Mouse (Mus musculus) mouse embryonic stem cell (cell line): ENCODE measurements around the gene Pcolce2.
"Not testable (repeated sequence)": the region's sequence is repeated elsewhere in the genome, so short reads cannot be mapped to it uniquely, and the experiment has no call there.

Experiments
- in situ Hi-C, 2 experiments: fragments of 300-500 bp; cut with MboI; formaldehyde crosslinking; loops; 1 replicate in 1 of 2; 3 replicates in 1 of 2; pipeline ENCODE4 v1.14.3; 2019 to 2020; ENCODE audit warnings: low sequenced_read_pairs in 2 of 2, low pct_unique_long_range_greater_than_20kb in 1 of 2, mixed read lengths in 1 of 2; ENCODE audit not compliant: unreplicated experiment in 1 of 2

Pcolce2 gene

DNA sequence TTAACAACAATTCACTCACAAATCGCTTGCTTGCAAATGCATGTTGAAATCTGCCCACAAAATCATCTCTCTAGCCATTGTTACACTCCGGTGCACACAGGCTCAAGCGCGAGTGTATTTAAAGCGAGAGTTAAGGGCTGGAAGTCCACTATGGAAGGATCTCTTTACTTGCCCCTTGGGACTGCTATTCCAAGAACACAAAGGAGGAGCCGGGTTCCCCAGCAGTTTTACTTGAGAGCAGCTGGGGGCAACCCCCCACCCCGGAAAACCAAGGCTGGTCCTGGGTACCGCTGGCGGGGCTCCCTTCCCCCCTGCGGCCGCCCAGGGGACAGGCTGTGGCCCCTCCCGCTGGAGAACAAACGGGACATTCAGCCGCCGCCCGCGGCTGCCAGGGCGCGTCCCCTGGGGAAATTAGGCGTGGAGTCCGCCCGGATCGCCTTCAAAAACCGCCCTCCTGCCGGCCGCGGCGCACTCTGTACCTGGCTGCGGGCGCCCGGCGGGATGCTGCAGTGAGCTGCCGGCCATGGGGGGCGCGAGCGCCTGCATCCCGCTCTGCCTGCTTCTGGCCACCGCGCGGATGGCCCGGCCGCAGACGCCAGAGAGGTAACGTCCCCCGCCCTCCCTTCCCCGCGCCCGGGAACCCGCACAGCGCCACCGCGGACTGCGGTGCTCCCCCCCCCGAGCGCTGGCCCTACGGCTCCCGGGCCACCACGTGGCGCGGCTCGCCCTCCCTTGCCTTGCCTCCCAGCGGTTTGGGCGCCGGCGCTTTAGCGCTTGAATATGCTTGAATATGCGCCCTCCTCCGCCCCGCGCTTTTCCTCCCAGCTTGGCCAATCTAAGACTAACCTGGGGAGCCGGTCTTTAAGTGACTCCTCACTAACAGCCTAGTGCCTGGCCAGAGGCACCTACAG lies at the start of gene Pcolce2:
Pcolce2 (plus strand) TSS at position 331 of the 911 bp plus-strand sequence.
- in situ Hi-C loops, result no loop called here

DNA sequence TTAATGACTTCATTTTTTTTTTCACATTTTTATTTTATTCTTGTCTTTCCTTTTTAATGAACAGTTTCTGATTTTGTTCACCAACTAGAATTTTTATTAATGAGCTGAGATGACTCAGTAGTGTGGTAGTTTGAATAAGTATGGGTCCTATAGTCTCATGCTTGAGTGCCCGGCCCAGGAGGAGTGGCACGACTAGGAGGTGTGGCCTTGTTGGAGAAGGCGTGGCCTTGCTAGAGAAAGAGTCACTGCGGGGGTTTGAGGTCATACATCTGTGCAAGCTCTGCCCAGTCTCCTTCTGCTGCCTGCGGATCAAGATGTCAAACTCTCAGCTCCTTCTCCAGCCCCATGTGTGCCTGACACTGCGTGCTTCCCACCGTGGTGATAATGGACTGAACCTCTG lies 49.3 kb upstream of the Pcolce2 start:
- in situ Hi-C loops, result no loop called here

DNA sequence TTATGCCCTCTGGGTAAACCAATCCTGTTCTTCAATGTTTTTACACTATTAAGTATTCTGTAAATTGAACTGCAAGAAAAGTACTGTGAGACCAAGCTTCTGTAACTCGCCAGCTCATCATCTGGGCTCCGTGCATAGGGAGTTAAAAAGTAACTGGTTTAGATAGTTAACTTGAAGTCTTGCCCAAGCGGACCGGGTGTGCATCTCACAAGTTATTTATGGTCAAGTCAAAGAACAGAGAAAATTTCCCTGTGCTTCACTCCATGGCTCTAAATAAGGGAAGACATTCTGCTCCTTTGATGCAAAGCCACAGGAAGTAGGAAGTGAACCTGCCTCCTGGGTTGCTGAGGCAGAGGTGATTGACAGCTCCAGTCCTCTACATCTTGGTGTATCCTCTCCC lies 43.1 kb upstream of the Pcolce2 start:
- in situ Hi-C loops, result no loop called here

GRCm38 (mm10) chr9:95597466-95598178 lies 39.8 kb upstream of the Pcolce2 start:
- in situ Hi-C loops, result no loop called here

DNA sequence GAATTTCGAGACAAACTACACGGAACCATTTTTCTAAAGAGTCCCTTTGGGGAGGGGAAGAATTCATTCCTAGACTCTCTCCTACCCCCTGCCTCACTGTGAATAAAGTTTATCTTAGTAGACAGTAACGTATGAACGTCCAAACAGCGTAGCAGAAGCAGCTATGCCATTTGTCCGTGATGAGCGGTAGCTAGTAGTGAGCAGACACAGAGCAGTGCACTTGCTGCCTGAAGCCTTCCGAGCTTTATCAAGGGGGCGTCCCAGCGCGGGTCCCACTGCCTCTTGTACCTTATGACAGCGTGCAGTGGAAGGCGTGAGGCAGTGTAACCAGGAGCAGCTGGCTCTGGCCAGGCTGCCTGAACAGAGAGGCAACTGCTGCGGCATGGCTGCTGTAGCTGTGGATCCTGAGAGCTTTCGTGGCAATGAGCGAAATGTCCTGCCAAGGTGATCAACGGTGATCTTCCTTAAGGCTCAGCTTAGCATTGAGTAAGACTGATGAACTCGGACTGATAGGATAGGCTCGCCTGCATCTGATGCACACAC lies 39.2 kb upstream of the Pcolce2 start:
- in situ Hi-C loops, result no loop called here

GRCm38 (mm10) chr9:95599399-95599798 lies 38.0 kb upstream of the Pcolce2 start:
- in situ Hi-C loops, result no loop called here

- in situ Hi-C loops, result no loop called here
Observed at GRCm38 (mm10) chr9:95602849-95603248, 34.6 kb upstream of the Pcolce2 start.

DNA sequence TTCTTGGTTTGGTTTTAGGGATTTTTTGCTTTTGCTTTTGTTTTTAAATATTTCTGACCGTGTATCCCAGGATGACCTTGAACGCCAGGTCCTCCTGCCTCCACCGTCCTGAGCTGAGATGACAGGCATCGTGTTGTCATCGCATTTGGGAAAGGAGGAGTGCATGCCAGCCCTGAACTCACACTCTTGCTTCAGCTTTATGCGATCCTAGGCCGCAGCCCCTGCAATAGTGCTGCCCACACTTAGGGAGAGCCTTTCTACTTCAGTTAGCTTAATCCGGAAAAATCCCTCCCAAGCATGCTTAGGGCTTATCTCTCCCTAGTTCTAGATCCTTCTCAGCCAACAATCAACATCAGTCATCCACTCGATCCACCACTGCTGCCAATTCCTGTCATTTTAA lies 34.1 kb upstream of the Pcolce2 start:
- in situ Hi-C loops, result no loop called here

DNA sequence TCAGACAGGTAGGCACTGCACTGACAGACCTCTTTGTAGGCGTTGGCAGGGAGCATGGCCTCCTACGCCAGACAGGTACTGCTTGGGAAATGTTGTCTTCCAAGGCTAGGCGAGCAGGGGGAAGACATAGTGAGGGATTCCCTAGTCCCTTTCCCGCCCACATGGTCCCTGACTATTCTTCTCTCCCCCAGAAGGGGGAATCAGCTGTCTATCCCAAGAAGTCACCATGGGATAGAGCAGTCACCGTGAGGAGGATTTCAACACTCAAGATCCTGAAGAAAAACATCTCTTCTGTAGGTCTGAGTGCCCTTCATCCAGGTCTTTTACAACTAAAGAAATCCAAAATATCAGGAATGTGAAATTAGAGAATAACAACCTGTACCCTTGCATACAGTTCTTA lies 30.2 kb upstream of the Pcolce2 start:
- in situ Hi-C loops, result no loop called here

GRCm38 (mm10) chr9:95612246-95612768 lies 25.1 kb upstream of the Pcolce2 start:
- in situ Hi-C loops, result no loop called here

DNA sequence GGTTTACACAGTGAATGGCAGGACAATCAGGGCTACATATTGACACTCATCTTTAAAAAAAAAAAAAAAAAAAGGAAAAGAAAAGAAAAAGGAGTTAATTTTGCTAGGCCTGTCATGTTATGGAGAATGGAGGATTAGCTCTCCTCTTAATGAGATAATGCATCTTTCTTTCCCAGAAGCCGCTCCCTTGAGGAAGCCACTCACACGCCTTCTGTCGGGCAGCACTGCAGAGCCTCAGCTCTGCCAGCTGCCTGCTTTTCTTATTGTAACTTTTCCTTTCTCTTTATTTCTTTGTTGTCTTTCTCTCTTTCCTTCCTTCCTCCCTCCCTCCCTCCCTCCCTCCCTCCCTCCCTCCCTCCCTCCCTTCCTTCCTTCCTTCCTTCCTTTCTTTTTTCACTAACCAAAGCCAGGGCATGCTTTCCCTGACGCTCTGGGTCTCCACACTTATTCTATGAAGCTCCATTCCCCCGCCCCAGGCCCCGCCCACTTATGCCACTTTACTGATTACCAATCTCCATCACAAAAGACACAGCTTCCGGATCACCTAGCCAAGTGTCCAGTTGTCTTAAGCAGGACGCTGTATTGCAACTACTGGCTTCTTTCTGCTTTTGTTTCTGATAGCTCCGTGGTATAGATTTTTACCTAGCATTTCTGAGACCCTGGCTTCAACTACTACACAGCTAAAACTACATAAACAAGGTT lies 23.8 kb upstream of the Pcolce2 start:
- in situ Hi-C loops, result no loop called here

GRCm38 (mm10) chr9:95614861-95615615 lies 22.4 kb upstream of the Pcolce2 start:
- in situ Hi-C loops, result no loop called here

DNA sequence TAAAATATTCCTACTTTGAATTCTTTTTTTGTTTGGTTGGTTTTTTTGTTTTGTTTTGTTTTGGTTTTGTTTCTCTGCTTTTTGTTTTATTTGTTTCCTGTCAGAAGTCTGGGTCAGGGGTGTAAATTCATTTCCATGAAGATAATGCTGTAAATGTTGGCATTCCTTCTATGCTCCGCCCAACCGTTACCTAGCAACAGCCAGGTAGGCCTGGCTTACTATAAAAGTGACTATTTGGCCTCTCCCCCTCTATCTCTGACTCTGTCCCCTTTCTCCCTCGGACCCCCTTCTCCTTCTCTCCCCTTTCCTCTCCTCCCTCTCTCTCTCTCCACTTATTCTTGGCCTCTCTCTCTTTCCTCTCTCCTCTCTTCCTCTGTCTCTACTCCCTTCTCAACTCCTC lies 21.4 kb upstream of the Pcolce2 start:
- in situ Hi-C loops, result no loop called here

DNA sequence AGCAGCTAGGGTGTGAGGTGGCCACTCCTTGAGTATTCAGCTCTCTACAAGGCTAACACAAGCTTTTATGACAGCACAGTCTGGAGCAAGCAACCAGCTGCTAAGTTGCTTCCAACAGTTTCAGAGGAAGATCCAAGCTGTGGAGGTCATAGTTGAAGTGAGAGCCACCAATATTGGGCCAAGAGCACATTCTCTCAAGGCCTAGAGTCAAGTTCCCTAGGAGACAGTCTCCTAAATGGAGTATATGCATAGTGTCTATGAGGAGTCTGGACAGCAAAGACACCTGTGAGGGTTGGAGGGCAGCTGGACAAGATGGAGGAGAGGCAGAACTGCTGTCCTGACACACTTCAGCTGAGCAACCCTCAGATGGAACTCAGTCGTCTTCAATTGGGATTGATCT lies 18.8 kb upstream of the Pcolce2 start:
- in situ Hi-C loops, result no loop called here

GRCm38 (mm10) chr9:95624072-95624471 lies 13.3 kb upstream of the Pcolce2 start:
- in situ Hi-C loops, result no loop called here

- in situ Hi-C loops, result no loop called here
Observed at GRCm38 (mm10) chr9:95628439-95628948, 8.9 kb upstream of the Pcolce2 start.

DNA sequence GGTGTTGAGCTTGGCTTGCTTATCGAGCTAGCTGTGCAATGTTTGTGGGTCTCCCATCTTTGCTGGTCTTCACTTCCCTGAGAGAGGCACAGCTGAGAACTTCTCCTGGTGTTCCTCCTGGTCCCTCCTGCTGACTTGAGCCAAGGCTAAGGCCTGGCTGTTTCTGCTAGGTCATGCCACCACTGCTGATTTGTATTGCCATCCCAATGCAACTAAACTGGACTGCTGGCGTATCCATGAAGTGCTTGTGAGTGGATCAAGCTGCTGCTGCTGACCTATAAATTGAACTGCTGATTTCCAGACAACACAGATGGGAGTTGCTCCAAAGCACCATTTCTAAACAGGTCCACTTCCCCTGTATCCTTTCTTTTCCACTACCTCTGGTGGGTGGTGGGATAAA lies 7.8 kb upstream of the Pcolce2 start:
- in situ Hi-C loops, result not testable (repeated sequence)

DNA sequence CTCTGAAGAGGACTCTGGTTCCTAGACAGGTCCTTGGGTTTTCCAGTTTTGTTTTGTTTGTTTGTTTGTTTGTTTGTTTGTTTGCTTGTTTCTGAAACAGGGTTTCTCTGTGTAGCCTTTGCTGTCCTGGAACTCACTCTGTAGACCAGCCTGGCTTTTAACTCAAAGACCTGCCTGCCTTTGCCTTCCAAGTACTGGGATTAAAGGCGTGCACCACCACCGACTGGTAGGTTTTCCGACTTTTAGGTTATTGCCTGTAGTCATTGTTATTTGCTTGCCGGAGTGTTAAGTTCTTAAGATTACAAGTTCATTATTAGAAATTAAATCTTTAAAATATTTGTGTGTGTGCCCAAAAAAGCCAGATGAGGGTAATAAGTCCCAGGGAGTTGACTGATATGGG lies 1.0 kb upstream of the Pcolce2 start:
- in situ Hi-C loops, result no loop called here
